Mouse (Mus musculus): ENCODE results near the gene Ascl5.

DNA sequence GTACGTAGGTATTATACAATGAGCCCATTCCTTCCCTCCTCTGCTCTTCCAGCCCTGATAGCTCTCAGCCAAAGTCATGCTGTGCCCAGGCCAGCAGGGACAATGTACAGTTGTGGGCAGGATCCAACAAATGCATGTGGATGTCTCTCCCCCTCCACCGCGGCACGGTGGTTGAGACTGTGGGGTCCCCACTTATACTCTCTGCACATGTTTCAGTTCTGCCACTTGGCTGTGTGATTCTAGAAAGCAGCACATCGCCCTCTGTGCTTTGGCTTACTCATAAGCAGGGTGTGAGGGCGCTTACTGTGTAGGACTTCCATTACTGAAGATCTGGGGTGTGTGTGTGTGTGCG lies 11.2 kb downstream of the Ascl5 start:
- TF ChIP-seq CTCF (IDR thresholded peaks at IDR 0.05 in 2 of 3, conservative IDR thresholded peaks at IDR 0.05 in 1 of 3; ENCODE audit: control insufficient read depth in 1 of 3, insufficient read depth in 1 of 3, low read depth in 2 of 3, low read length in 3 of 3, poor library complexity in 1 of 3, severe bottlenecking in 1 of 3) = no peak
- TF ChIP-seq NRF1 (IDR thresholded peaks at IDR 0.05; ENCODE audit: insufficient read depth, low read depth, low read length, poor library complexity, severe bottlenecking) = no peak
- TF ChIP-seq GABPA (IDR thresholded peaks at IDR 0.05; ENCODE audit: low read depth, low read length) = no peak
- no peak for TF ChIP-seq POLR2A (IDR thresholded peaks at IDR 0.05; ENCODE audit: control insufficient read depth in 1 of 2, insufficient read depth in 1 of 2, low read depth in 1 of 2, low read length in 2 of 2, poor library complexity in 1 of 2)
- no peak for TF ChIP-seq POLR2AphosphoS2 (IDR thresholded peaks at IDR 0.05; ENCODE audit: low read length)
- TF ChIP-seq POLR2AphosphoS5 (IDR thresholded peaks at IDR 0.05; ENCODE audit: borderline replicate concordance, low read depth, low read length) = no peak
- no peak for TF ChIP-seq NELFE (IDR thresholded peaks at IDR 0.05; ENCODE audit: low read depth, low read length)
- no peak for TF ChIP-seq TCF12 (IDR thresholded peaks at IDR 0.05; ENCODE audit: low read depth, low read length)
- no peak for TF ChIP-seq E2F4 (IDR thresholded peaks at IDR 0.05; ENCODE audit: borderline replicate concordance, low read depth, low read length)
- no peak for TF ChIP-seq HCFC1 (IDR thresholded peaks at IDR 0.05; ENCODE audit: low read depth, low read length)
- no peak for TF ChIP-seq RAD21 (IDR thresholded peaks at IDR 0.05; ENCODE audit: low read depth, low read length)

Measured in MEL (cell line).